Mouse (Mus musculus) myocyte (in vitro differentiated cells): ENCODE results near the gene Pdzd2.

Experiments
- E2F4 ChIP-seq: IDR thresholded peaks from one replicate; pipeline ENCODE4 v1.6.1; 2011; ENCODE audit warnings: mild to moderate bottlenecking, control low read depth, moderate library complexity; ENCODE audit not compliant: insufficient read depth
- MAX ChIP-seq: IDR thresholded peaks from one replicate; pipeline ENCODE4 v1.6.1; 2011; ENCODE audit warnings: low read depth, mild to moderate bottlenecking, control low read depth
- MYOD1 ChIP-seq, 3 experiments: IDR thresholded peaks; one replicate each; pipeline ENCODE4 v1.6.1; 2011; ENCODE audit warnings: control low read depth in 2 of 3, low read depth in 2 of 3, mild to moderate bottlenecking in 2 of 3, moderate library complexity in 1 of 3; ENCODE audit not compliant: insufficient read length in 2 of 3, control insufficient read depth in 1 of 3
- MYOG ChIP-seq, 3 experiments: IDR thresholded peaks; one replicate each; pipeline ENCODE4 v1.6.1; 2011; ENCODE audit warnings: control low read depth in 2 of 3, low read depth in 2 of 3, mild to moderate bottlenecking in 2 of 3; ENCODE audit not compliant: insufficient read length in 2 of 3, control insufficient read depth in 1 of 3, insufficient read depth in 1 of 3
- POLR2A ChIP-seq: IDR thresholded peaks from one replicate; pipeline ENCODE4 v1.6.1; 2011; ENCODE audit warnings: low read depth, mild to moderate bottlenecking, control low read depth, moderate library complexity; ENCODE audit not compliant: insufficient read length
- POLR2AphosphoS2 ChIP-seq: IDR thresholded peaks from one replicate; pipeline ENCODE4 v1.6.1; 2011; ENCODE audit warnings: low read depth, control low read depth; ENCODE audit not compliant: insufficient read length
- REST ChIP-seq: IDR thresholded peaks from one replicate; pipeline ENCODE4 v1.6.1; 2011; ENCODE audit warnings: mild to moderate bottlenecking, control low read depth, moderate library complexity; ENCODE audit not compliant: insufficient read depth, insufficient read length
- SRF ChIP-seq: IDR thresholded peaks from one replicate; pipeline ENCODE4 v1.6.1; 2011; ENCODE audit warnings: low read depth; ENCODE audit not compliant: control insufficient read depth, insufficient read length
- TCF12 ChIP-seq: IDR thresholded peaks from one replicate; pipeline ENCODE4 v1.6.1; 2011; ENCODE audit warnings: mild to moderate bottlenecking, control low read depth; ENCODE audit not compliant: poor library complexity, insufficient read depth, severe bottlenecking
- USF1 ChIP-seq: IDR thresholded peaks from one replicate; pipeline ENCODE4 v1.6.1; 2011; ENCODE audit warnings: low read depth, mild to moderate bottlenecking, control low read depth, moderate library complexity

GRCm38 (mm10) chr15:12431188-12431587 lies 308.5 kb downstream of the Pdzd2 start:
- TF ChIP-seq POLR2AphosphoS2 (no peak), POLR2A (no peak), TCF12 (no peak), USF1 (no peak), SRF (no peak), MAX (no peak), E2F4 (no peak), MYOD1 (IDR thresholded peaks at IDR 0.05; ENCODE audit: control insufficient read depth in 1 of 3, insufficient read length in 2 of 3, low read depth in 2 of 3) (no peak), MYOG (IDR thresholded peaks at IDR 0.05; ENCODE audit: control insufficient read depth in 1 of 3, insufficient read depth in 1 of 3, insufficient read length in 2 of 3, low read depth in 2 of 3) (no peak), REST (no peak)
